Mouse (Mus musculus): Measurements from ENCODE around the gene Adarb2.

DNA sequence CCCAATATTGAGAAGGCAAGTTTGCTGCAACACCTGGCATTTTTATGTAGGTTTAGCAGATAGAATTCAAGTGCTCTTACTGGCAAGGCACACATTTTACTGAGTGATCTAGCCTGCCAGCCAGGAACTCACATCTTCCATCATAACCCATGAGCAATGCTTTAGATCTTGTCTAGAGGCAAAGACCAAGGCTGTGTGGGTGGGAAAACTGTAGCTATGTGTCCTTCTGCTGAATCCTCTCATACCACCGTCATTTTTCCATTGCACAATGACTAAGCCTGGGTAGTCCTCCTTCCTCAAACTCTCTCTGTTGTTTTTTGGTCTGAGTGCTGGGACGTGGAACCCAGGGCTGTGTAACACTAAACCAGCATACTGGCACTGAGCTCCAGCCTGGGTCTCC lies 340.0 kb downstream of the Adarb2 start:
- no peak for TF ChIP-seq POLR2A (IDR thresholded peaks at IDR 0.05; ENCODE audit: low read depth, low read length)
- no peak for TF ChIP-seq CTCF (IDR thresholded peaks at IDR 0.05; ENCODE audit: extremely low read depth, insufficient read depth, insufficient read length, insufficient replicate concordance)

Data from spleen, adult 2 months (tissue).